Mouse (Mus musculus) heart, embryonic 13.5 days (tissue): ENCODE data around the gene Nos2. TPM values are rescaled to one million over a fixed set of nuclear protein-coding genes. Genes with fewer than 3 reads are reported as not detected.

Source experiments
- ATAC-seq: fragments of 200-750 bp; cut with Nextera tagmentation; 2 replicates; pipeline ENCODE4 v1.8.0; 2017; ENCODE audit warnings: moderate TSS enrichment; ENCODE audit not compliant: insufficient number of reproducible peaks, low FRiP score, low TSS enrichment; ENCODE audit errors: extremely low read depth
- H3K27ac ChIP-seq: fragments of 300-500 bp; sonication (generic); replicated peaks from 2 replicates; pipeline ENCODE4 v1.5.1; 2015; ENCODE audit warnings: moderate library complexity, mild to moderate bottlenecking, inconsistent platforms
- H3K27me3 ChIP-seq: fragments of 300-500 bp; sonication (generic); replicated peaks from 2 replicates; pipeline ENCODE4 v1.6.1; 2015; ENCODE audit warnings: mild to moderate bottlenecking, inconsistent platforms
- H3K36me3 ChIP-seq: fragments of 300-500 bp; sonication (generic); 2 replicates; pipeline ENCODE4 v1.6.1; 2015; ENCODE audit warnings: mild to moderate bottlenecking, inconsistent platforms
- H3K4me1 ChIP-seq: fragments of 300-500 bp; sonication (generic); 2 replicates; pipeline ENCODE4 v1.6.1; 2015; ENCODE audit warnings: inconsistent platforms
- H3K4me2 ChIP-seq: fragments of 300-500 bp; sonication (generic); 2 replicates; pipeline ENCODE4 v1.6.1; 2015; ENCODE audit warnings: inconsistent platforms, mild to moderate bottlenecking, moderate library complexity
- H3K4me3 ChIP-seq: fragments of 300-500 bp; sonication (generic); 2 replicates; pipeline ENCODE4 v1.5.1; 2015; ENCODE audit warnings: moderate library complexity, mild to moderate bottlenecking, inconsistent platforms
- H3K9ac ChIP-seq: fragments of 300-500 bp; sonication (generic); 2 replicates; pipeline ENCODE4 v1.6.1; 2015; ENCODE audit warnings: inconsistent platforms, mild to moderate bottlenecking, moderate library complexity
- H3K9me3 ChIP-seq: fragments of 300-500 bp; sonication (generic); 2 replicates; pipeline ENCODE4 v1.6.1; 2016; ENCODE audit warnings: inconsistent platforms
- whole genome bisulfite sequencing: fragments of 180-500 bp; shearing (Covaris S2); methylation state at CpG from one replicate; pipeline ENCODE4 v1.1.7; 2015; ENCODE audit warnings: mixed read lengths; 5-methylcytosine and 5-hydroxymethylcytosine counted together
- polyA plus RNA-seq: library from polyadenylated mRNA; unstranded; fragments of >200 nt; fragmentation: Nextera tagmentation; extraction: Ambion mirVana; gene quantifications from 2 replicates; pipeline ENCODE4 v1.2.1, GENCODE M21; 2015

Gene Nos2
- polyA plus RNA-seq, 1 experiment from 2014 or later, result 0.84 TPM

- no peaks in the 10 kb centered on the region for H3K9me3 ChIP-seq
- ATAC-seq, result no peak
- no peaks in the 10 kb centered on the region for H3K27me3 ChIP-seq
- H3K4me1 ChIP-seq, result peaks cover 9% of the 10 kb centered on the region; the same call in 1 of the 2 replicates
- H3K36me3 ChIP-seq, result peaks cover 5% of the 10 kb centered on the region; the same call in 1 of the 2 replicates
- no peak overlapping the region for H3K27ac ChIP-seq
- no peak overlapping the region for H3K4me2 ChIP-seq
- no peak overlapping the region for H3K9ac ChIP-seq
- no peak overlapping the region for H3K4me3 ChIP-seq
- WGBS, result 79% methylated on average over 7 of the region's 7 CpGs
Observed at GRCm38 (mm10) chr11:79008891-79009290, 88.3 kb downstream of the Nos2 start.

Other genes with a start within 250 kb of the Nos2 start
- 11.4 and 11.5 TPM in 2 replicates for gene Nlk, start 223.4 kb upstream of the Nos2 start, polyA plus RNA-seq
- gene Ccnq, start 169.1 kb upstream of the Nos2 start, polyA plus RNA-seq, result 26.3 and 28.8 TPM in 2 replicates
- 28.5 and 35.1 TPM in 2 replicates for gene Lyrm9, start 94.2 kb upstream of the Nos2 start, polyA plus RNA-seq
- gene Lgals9, start 64.2 kb downstream of the Nos2 start, polyA plus RNA-seq, result 60.2 and 67.9 TPM in 2 replicates
- 2.2 and 2.4 TPM in 2 replicates for gene Ksr1, start 225.6 kb downstream of the Nos2 start, polyA plus RNA-seq